Mouse (Mus musculus) thymus, adult 2 months (tissue): ENCODE measurements around the gene Rars.

Experiments
- CTCF ChIP-seq: fragments of 200-500 bp; IDR thresholded peaks from 2 replicates; pipeline ENCODE4 v1.5.1; 2012; ENCODE audit warnings: mild to moderate bottlenecking, control low read depth, low read length, moderate library complexity, borderline replicate concordance; ENCODE audit not compliant: control insufficient read depth, poor library complexity, insufficient read depth; ENCODE audit errors: extremely low read depth
- POLR2A ChIP-seq: fragments of 200-500 bp; IDR thresholded peaks from 2 replicates; pipeline ENCODE4 v1.6.1; 2012; ENCODE audit warnings: mild to moderate bottlenecking, low read length, control low read depth, moderate library complexity; ENCODE audit not compliant: control insufficient read depth, poor library complexity, insufficient read depth; ENCODE audit errors: extremely low read depth

- TF ChIP-seq POLR2A = no peak
- TF ChIP-seq CTCF = no peak
These were observed 18.0 kb downstream of the Rars start for GRCm38 (mm10) chr11:35816316-35816715.
